Mouse (Mus musculus) embryonic facial prominence, embryonic 12.5 days (tissue): ENCODE data around the gene Atg16l2. TPM values are rescaled to one million over a fixed set of nuclear protein-coding genes. Genes with fewer than 3 reads are reported as not detected.

Source experiments
- ATAC-seq: fragments of 200-750 bp; cut with Nextera tagmentation; 2 replicates; pipeline ENCODE4 v1.8.0; 2017; ENCODE audit not compliant: insufficient number of reproducible peaks, insufficient read depth, low FRiP score, low TSS enrichment
- H3K27ac ChIP-seq: fragments of 300-500 bp; sonication (generic); 2 replicates; pipeline ENCODE4 v1.5.1; 2016; ENCODE audit warnings: mild to moderate bottlenecking
- H3K27me3 ChIP-seq: fragments of 300-500 bp; sonication (generic); 2 replicates; pipeline ENCODE4 v1.6.1; 2016; ENCODE audit warnings: mild to moderate bottlenecking, moderate library complexity
- H3K36me3 ChIP-seq: fragments of 300-500 bp; sonication (generic); 2 replicates; pipeline ENCODE4 v1.6.1; 2016; ENCODE audit warnings: mild to moderate bottlenecking
- H3K4me1 ChIP-seq: fragments of 300-500 bp; sonication (generic); 2 replicates; pipeline ENCODE4 v1.6.1; 2016
- H3K4me2 ChIP-seq: fragments of 300-500 bp; sonication (generic); replicated peaks from 2 replicates; pipeline ENCODE4 v1.6.1; 2016; ENCODE audit warnings: mild to moderate bottlenecking, moderate library complexity
- H3K4me3 ChIP-seq: fragments of 300-500 bp; sonication (generic); 2 replicates; pipeline ENCODE4 v1.5.1; 2016; ENCODE audit warnings: mild to moderate bottlenecking
- H3K9ac ChIP-seq: fragments of 300-500 bp; sonication (generic); 2 replicates; pipeline ENCODE4 v1.6.1; 2016; ENCODE audit warnings: mild to moderate bottlenecking, moderate library complexity
- H3K9me3 ChIP-seq: fragments of 300-500 bp; sonication (generic); 2 replicates; pipeline ENCODE4 v1.6.1; 2016; ENCODE audit warnings: mild to moderate bottlenecking, moderate library complexity
- WGBS: fragments of 180-500 bp; shearing (Covaris S2); methylation state at CpG from one replicate; pipeline ENCODE4 v1.1.7; 2016; 5-methylcytosine and 5-hydroxymethylcytosine counted together
- polyA plus RNA-seq: library from polyadenylated mRNA; unstranded; fragments of >200 nt; fragmentation: Nextera tagmentation; extraction: Ambion mirVana; gene quantifications from 2 replicates; pipeline ENCODE4 v1.2.1, GENCODE M21; 2016

Atg16l2 gene
- polyA plus RNA-seq, 1 experiment from 2014 or later = 18.1 TPM

DNA sequence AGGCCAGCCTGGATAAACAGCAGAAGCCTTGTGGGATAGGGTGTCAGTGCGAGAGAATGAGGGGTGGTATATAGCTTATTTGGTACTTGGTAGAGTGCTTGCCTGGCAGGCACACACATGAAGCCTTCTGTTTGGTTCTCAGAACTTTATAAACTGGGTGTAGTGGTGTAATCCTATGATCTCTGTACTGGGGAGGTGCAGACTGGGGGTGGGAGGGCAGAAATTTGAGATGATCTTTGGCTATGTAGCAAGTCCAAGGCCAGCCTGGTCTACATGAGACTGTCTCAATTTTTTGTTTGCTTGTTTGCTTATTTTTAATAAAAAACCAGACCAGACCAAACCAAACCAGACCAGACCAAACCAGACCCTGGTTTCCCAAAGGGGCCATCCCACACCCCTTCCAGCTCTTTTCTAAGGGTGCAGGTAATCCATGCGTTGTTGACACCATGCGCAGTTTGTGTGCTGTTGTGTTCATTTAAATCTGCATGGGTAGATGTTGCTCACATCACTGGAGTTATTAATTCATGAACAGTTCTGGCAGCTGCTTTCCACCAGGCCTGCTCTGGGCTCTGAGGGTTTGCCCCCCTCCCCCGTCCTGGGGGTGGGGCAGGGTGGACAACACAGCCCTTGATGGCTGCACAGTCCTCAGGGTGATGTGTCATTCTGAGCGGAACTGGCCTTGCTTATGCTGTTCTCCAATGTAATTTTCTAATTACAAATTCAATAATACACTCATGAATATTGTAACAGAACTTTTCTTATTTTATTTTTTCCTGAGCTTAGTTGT, 30.2 kb upstream of the Atg16l2 start:
- Histone ChIP-seq H3K4me1 (0 out of 2 replicates have a peak, but pooled peaks cover 4% of the 10 kb centered on the region), H3K36me3 (no peaks in the 10 kb centered on the region), H3K4me3 (no peak overlapping the region), H3K4me2 (no peak overlapping the region), H3K27me3 (no peaks in the 10 kb centered on the region), H3K9ac (no peak overlapping the region), H3K9me3 (no peaks in the 10 kb centered on the region), H3K27ac (no peak overlapping the region)
- ATAC-seq = no peak
- 88% methylated on average over 5 of the region's 5 CpGs for WGBS

- 56% methylated on average over 4 of the region's 4 CpGs for WGBS
- no peak overlapping the region for H3K4me2 ChIP-seq
- no peak for ATAC-seq
Measured at GRCm38 (mm10) chr7:101330841-101331173, 28.8 kb upstream of the Atg16l2 start.

DNA sequence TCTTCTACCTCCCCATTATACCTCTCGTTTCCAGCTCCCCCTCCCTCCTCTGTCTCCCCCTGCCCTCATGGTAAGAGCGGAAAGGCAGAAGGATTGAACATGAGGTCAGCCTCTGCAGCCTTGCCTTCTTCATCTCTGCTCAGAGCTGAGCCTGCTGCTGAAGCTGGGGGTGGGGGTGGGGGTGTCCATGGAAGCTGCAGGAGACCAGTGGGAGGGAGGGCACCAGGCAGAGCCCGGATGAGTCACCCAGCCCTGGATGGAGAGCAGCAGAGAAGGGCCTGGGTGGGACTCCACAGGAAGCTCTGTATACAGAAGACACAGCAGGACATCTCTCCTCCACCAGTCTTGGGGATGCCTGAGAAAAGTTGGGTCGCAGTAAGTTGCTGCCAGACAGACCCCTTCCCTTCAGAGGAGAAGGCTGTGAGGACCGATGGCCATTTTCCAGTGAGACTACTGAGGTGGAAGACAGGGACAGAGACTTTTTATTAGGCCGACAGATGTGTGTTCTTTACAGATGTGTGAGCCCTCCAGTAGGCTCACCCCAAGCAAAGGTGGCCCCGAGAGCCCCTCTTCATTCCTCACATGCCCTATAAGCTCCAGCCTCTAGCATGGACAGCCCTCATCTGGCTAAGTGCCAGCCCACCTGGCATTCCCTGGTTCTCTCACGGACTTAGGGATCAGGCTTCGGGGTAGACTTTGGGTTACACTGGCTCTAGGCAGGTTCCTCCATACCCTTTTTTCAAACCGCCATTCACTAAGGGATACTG, 28.2 kb upstream of the Atg16l2 start:
- no peaks in the 10 kb centered on the region for H3K9me3 ChIP-seq
- no peak for ATAC-seq
- no peak overlapping the region for H3K4me3 ChIP-seq
- 0 out of 2 replicates have a peak, but pooled peaks cover 4% of the 10 kb centered on the region for H3K4me1 ChIP-seq
- no peak overlapping the region for H3K27ac ChIP-seq
- no peaks in the 10 kb centered on the region for H3K36me3 ChIP-seq
- no peak overlapping the region for H3K4me2 ChIP-seq
- no peak overlapping the region for H3K9ac ChIP-seq
- 72% methylated on average over 10 of the region's 10 CpGs for WGBS
- no peaks in the 10 kb centered on the region for H3K27me3 ChIP-seq

More at GRCm38 (mm10) chr7:101330841-101331173, 28.8 kb upstream of the Atg16l2 start:
- H3K4me3 ChIP-seq = no peak overlapping the region
- H3K27me3 ChIP-seq = no peaks in the 10 kb centered on the region
- H3K27ac ChIP-seq = no peak overlapping the region
- 0 out of 2 replicates have a peak, but pooled peaks cover 4% of the 10 kb centered on the region for H3K4me1 ChIP-seq
- no peaks in the 10 kb centered on the region for H3K36me3 ChIP-seq
- H3K9me3 ChIP-seq = no peaks in the 10 kb centered on the region
- H3K9ac ChIP-seq = no peak overlapping the region

- H3K36me3 ChIP-seq = no peaks in the 10 kb centered on the region
- 81% methylated on average over 4 of the region's 4 CpGs for WGBS
- no peak overlapping the region for H3K4me2 ChIP-seq
- H3K27ac ChIP-seq = no peak overlapping the region
- no peak for ATAC-seq
- H3K9me3 ChIP-seq = no peaks in the 10 kb centered on the region
- H3K9ac ChIP-seq = no peak overlapping the region
- no peak overlapping the region for H3K4me3 ChIP-seq
- 0 out of 2 replicates have a peak, but pooled peaks cover 4% of the 10 kb centered on the region for H3K4me1 ChIP-seq
- H3K27me3 ChIP-seq = no peaks in the 10 kb centered on the region
Measured at GRCm38 (mm10) chr7:101329606-101330005, 27.6 kb upstream of the Atg16l2 start.

- no peak overlapping the region for H3K4me3 ChIP-seq
- no peaks in the 10 kb centered on the region for H3K27me3 ChIP-seq
- 0 out of 2 replicates have a peak, but pooled peaks cover 4% of the 10 kb centered on the region for H3K4me1 ChIP-seq
- no peak overlapping the region for H3K4me2 ChIP-seq
- no peak for ATAC-seq
- H3K9me3 ChIP-seq = no peaks in the 10 kb centered on the region
- no peak overlapping the region for H3K27ac ChIP-seq
- no peak overlapping the region for H3K9ac ChIP-seq
- 70% methylated on average over 4 of the region's 4 CpGs for WGBS
- no peaks in the 10 kb centered on the region for H3K36me3 ChIP-seq
Measured at GRCm38 (mm10) chr7:101328621-101329158, 26.6 kb upstream of the Atg16l2 start.

DNA sequence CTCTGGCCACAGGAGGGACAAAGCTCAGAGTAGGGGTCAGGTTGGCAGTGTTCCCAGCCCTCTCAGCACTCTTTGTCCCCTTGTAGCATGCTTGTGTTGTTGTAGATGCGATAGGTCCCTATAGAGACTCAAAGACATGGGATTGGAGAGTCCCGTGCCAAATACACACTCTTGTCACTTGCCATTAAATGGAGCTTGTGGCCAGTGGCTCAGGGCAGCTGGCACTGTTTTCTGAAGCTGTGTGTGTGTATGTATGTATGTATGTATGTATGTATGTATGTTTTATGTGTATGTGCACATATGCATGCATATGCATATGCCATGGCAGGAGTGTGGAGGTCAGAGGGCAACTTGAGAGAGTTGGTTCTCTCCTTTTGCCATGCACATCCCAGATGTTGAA, 25.7 kb upstream of the Atg16l2 start:
- Histone ChIP-seq H3K27ac (no peak overlapping the region), H3K4me1 (0 out of 2 replicates have a peak, but pooled peaks cover 4% of the 10 kb centered on the region), H3K36me3 (no peaks in the 10 kb centered on the region), H3K4me2 (no peak overlapping the region), H3K9ac (no peak overlapping the region), H3K4me3 (no peak overlapping the region), H3K27me3 (peaks cover 5% of the 10 kb centered on the region), H3K9me3 (no peaks in the 10 kb centered on the region)
- 87% methylated on average over 2 of the region's 2 CpGs for WGBS
- ATAC-seq = no peak

GRCm38 (mm10) chr7:101327263-101327662, 25.2 kb upstream of the Atg16l2 start:
- 55% methylated on average over 5 of the region's 5 CpGs for WGBS
- Histone ChIP-seq H3K27ac (no peak overlapping the region), H3K27me3 (peaks cover 8% of the 10 kb centered on the region), H3K4me2 (no peak overlapping the region), H3K9me3 (no peaks in the 10 kb centered on the region), H3K36me3 (no peaks in the 10 kb centered on the region), H3K9ac (no peak overlapping the region), H3K4me3 (no peak overlapping the region), H3K4me1 (0 out of 2 replicates have a peak, but pooled peaks cover 4% of the 10 kb centered on the region)
- no peak for ATAC-seq

DNA sequence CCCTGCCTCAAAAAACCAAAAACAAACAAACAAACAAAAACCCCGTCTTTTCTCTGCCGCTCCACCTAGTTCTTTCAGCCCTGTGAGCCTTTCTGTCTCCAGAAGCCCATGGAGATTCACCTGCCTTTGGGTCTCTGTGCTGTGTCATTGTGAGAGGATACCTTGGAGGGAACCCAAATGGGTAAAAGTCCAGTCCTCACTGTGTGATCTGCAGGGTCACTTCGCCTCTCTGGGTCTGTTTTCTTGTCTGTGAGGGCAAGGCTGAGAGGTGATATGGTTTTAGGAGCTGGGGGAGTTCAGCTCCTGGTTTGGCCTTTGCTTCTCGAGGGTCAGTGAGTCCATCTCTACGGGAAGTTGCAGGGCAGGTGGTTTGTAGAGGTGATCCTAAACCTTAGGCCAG, 24.0 kb upstream of the Atg16l2 start:
- H3K27ac ChIP-seq = no peak overlapping the region
- ATAC-seq = no peak

DNA sequence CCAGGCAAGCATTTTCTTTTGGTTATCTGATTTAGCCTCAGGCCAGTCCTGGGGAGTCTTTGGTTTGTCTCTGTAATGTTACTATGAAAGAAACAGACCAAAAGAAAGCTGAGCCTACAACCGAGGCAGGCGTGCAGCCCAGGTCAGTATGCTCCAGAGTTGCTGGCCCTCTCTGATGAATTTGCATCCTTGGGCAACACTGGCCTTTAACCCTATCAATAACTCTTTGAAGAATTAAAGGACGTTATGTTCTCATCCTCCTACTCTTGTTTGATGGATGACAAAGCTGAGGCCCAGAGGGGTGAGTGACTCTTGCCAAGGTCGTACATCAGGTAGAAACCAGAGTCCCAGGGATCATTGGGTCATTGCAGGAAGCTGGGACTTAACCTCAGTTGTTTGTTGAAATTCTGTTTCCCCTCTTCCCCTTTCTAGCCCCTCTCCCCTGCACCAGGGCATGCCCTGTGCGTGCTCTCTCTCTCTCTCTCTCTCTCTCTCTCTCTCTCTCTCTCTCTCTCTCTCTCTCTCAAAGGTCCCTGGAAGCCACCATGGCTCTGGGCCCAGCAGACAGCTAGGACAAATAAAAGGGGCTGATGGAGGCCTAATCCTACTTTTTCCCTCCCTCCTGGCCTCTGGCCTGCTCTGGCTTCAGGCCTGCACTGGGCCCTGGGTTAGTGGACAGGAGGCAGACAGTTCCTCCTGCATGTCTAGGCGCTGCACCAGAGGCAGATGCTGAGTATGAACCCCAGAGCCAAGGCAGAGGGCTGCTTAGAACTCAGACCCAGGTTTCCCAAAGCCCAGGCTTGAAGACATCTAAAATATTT, 22.3 kb upstream of the Atg16l2 start:
- H3K9me3 ChIP-seq = no peaks in the 10 kb centered on the region
- H3K4me2 ChIP-seq = no peak overlapping the region
- peaks cover 11% of the 10 kb centered on the region; the same call in 1 of the 2 replicates for H3K4me1 ChIP-seq
- H3K27ac ChIP-seq = no peak overlapping the region
- H3K4me3 ChIP-seq = no peak overlapping the region
- no peaks in the 10 kb centered on the region for H3K36me3 ChIP-seq
- 62% methylated on average over 5 of the region's 6 CpGs for WGBS
- ATAC-seq = no peak
- H3K9ac ChIP-seq = no peak overlapping the region
- H3K27me3 ChIP-seq = peaks cover 22% of the 10 kb centered on the region

More for the DNA sequence above, 24.0 kb upstream of the Atg16l2 start:
- Histone ChIP-seq H3K9ac (no peak overlapping the region), H3K4me1 (peaks cover 9% of the 10 kb centered on the region; the same call in 1 of the 2 replicates), H3K9me3 (no peaks in the 10 kb centered on the region), H3K27me3 (peaks cover 15% of the 10 kb centered on the region), H3K4me2 (no peak overlapping the region), H3K36me3 (no peaks in the 10 kb centered on the region), H3K4me3 (no peak overlapping the region)
- WGBS = 87% methylated on average over 5 of the region's 5 CpGs

GRCm38 (mm10) chr7:101323141-101323594, 21.1 kb upstream of the Atg16l2 start:
- no peak overlapping the region for H3K9ac ChIP-seq
- WGBS = 72% methylated on average over 4 of the region's 4 CpGs
- H3K4me2 ChIP-seq = no peak overlapping the region; the same call in 1 of the 2 replicates
- peaks cover 28% of the 10 kb centered on the region for H3K27me3 ChIP-seq
- H3K36me3 ChIP-seq = no peaks in the 10 kb centered on the region
- no peak for ATAC-seq
- no peak overlapping the region for H3K27ac ChIP-seq
- H3K4me3 ChIP-seq = no peak overlapping the region
- H3K4me1 ChIP-seq = peaks cover 11% of the 10 kb centered on the region; the same call in 1 of the 2 replicates
- H3K9me3 ChIP-seq = no peaks in the 10 kb centered on the region
